Mouse (Mus musculus): ENCODE data around the gene Cul4b. TPM values are rescaled to one million over a fixed set of nuclear protein-coding genes. Genes with fewer than 3 reads are reported as not detected.
"Not testable (repeated sequence)": the region's sequence is repeated elsewhere in the genome, so short reads cannot be mapped to it uniquely, and the experiment has no call there.

Cul4b gene
- polyA plus RNA-seq, 1 experiment: 6.9 TPM

- no peak for DNase-seq
- Histone ChIP-seq H3K36me3 (ENCODE audit: control insufficient read depth, insufficient read depth, low read length) (peaks cover 12% of the 10 kb centered on the region), H3K4me3 (ENCODE audit: control insufficient read depth, insufficient read depth, low read length) (no peak overlapping the region), H3K27me3 (ENCODE audit: control insufficient read depth, insufficient read depth, low read length) (no peaks in the 10 kb centered on the region), H3K27ac (ENCODE audit: control insufficient read depth, insufficient read depth, low read length) (no peak overlapping the region), H3K4me1 (replicated peaks; ENCODE audit: control insufficient read depth, insufficient read depth, low read length) (no peaks in the 10 kb centered on the region)
- TF ChIP-seq POLR2A (IDR thresholded peaks at IDR 0.05; ENCODE audit: control insufficient read depth, extremely low read depth, insufficient read depth, low read length, poor library complexity): no peak
- no peak for TF ChIP-seq CTCF (IDR thresholded peaks at IDR 0.05; ENCODE audit: borderline replicate concordance, control insufficient read depth, extremely low read depth, insufficient read depth, low read length, poor library complexity)
Observed at GRCm38 (mm10) chrX:38553255-38553654, 22.7 kb downstream of the Cul4b start.

- H3K27ac ChIP-seq (ENCODE audit: control insufficient read depth, insufficient read depth, low read length): no peak overlapping the region
- H3K4me1 ChIP-seq (replicated peaks; ENCODE audit: control insufficient read depth, insufficient read depth, low read length): no peaks in the 10 kb centered on the region
- TF ChIP-seq CTCF (IDR thresholded peaks at IDR 0.05; ENCODE audit: borderline replicate concordance, control insufficient read depth, extremely low read depth, insufficient read depth, low read length, poor library complexity): no peak
- TF ChIP-seq POLR2A (IDR thresholded peaks at IDR 0.05; ENCODE audit: control insufficient read depth, extremely low read depth, insufficient read depth, low read length, poor library complexity): no peak
- no peaks in the 10 kb centered on the region for H3K36me3 ChIP-seq (ENCODE audit: control insufficient read depth, insufficient read depth, low read length)
- no peaks in the 10 kb centered on the region for H3K27me3 ChIP-seq (ENCODE audit: control insufficient read depth, insufficient read depth, low read length)
- DNase-seq: peak; percentile 8
- no peak overlapping the region for H3K4me3 ChIP-seq (ENCODE audit: control insufficient read depth, insufficient read depth, low read length)
- WGBS: 4% methylated on average over 7 of the region's 7 CpGs
Observed at GRCm38 (mm10) chrX:38514556-38514955, 61.4 kb downstream of the Cul4b start.

- Histone ChIP-seq H3K4me3 (ENCODE audit: control insufficient read depth, insufficient read depth, low read length) (no peak overlapping the region), H3K4me1 (replicated peaks; ENCODE audit: control insufficient read depth, insufficient read depth, low read length) (no peaks in the 10 kb centered on the region), H3K36me3 (ENCODE audit: control insufficient read depth, insufficient read depth, low read length) (no peaks in the 10 kb centered on the region), H3K27me3 (ENCODE audit: control insufficient read depth, insufficient read depth, low read length) (no peaks in the 10 kb centered on the region), H3K27ac (ENCODE audit: control insufficient read depth, insufficient read depth, low read length) (no peak overlapping the region)
- DNase-seq: no peak
- WGBS: 94% methylated on average over 14 of the region's 14 CpGs
- no peak for TF ChIP-seq POLR2A (IDR thresholded peaks at IDR 0.05; ENCODE audit: control insufficient read depth, extremely low read depth, insufficient read depth, low read length, poor library complexity)
- TF ChIP-seq CTCF (IDR thresholded peaks at IDR 0.05; ENCODE audit: borderline replicate concordance, control insufficient read depth, extremely low read depth, insufficient read depth, low read length, poor library complexity): no peak
Observed at GRCm38 (mm10) chrX:38504846-38505245, 71.2 kb downstream of the Cul4b start.

- not testable (repeated sequence) for H3K4me1 ChIP-seq (replicated peaks; ENCODE audit: control insufficient read depth, insufficient read depth, low read length); H3K27me3 ChIP-seq (ENCODE audit: control insufficient read depth, insufficient read depth, low read length); H3K36me3 ChIP-seq (ENCODE audit: control insufficient read depth, insufficient read depth, low read length); H3K27ac ChIP-seq (ENCODE audit: control insufficient read depth, insufficient read depth, low read length); DNase-seq; H3K4me3 ChIP-seq (ENCODE audit: control insufficient read depth, insufficient read depth, low read length)
- WGBS: 79% methylated on average over 5 of the region's 5 CpGs
Observed at GRCm38 (mm10) chrX:38502182-38502581, 73.8 kb downstream of the Cul4b start.

- WGBS: 56% methylated on average over 20 of the region's 20 CpGs
- not testable (repeated sequence) for H3K36me3 ChIP-seq (ENCODE audit: control insufficient read depth, insufficient read depth, low read length); H3K4me1 ChIP-seq (replicated peaks; ENCODE audit: control insufficient read depth, insufficient read depth, low read length); DNase-seq; H3K4me3 ChIP-seq (ENCODE audit: control insufficient read depth, insufficient read depth, low read length); H3K27me3 ChIP-seq (ENCODE audit: control insufficient read depth, insufficient read depth, low read length); H3K27ac ChIP-seq (ENCODE audit: control insufficient read depth, insufficient read depth, low read length)
Observed at GRCm38 (mm10) chrX:38485464-38485863, 90.5 kb downstream of the Cul4b start.

Other genes starting within 250 kb of the Cul4b start
- 47.3 and 58.9 TPM in 2 replicates for gene Lamp2, start 119.7 kb downstream of the Cul4b start, polyA plus RNA-seq (2012; rRNA removed)
- gene Mcts1, start 24.4 kb upstream of the Cul4b start, polyA plus RNA-seq (2012; rRNA removed): 11.1 and 12.4 TPM in 2 replicates
- 4.6 and 5.8 TPM in 2 replicates for gene C1galt1c1, start 58.9 kb upstream of the Cul4b start, polyA plus RNA-seq (2012; rRNA removed)
- not detected in 2 replicates for gene 6030498E09Rik, start 196.5 kb upstream of the Cul4b start, polyA plus RNA-seq (2012; rRNA removed)